Mouse (Mus musculus) bone marrow macrophage, adult 2 months (primary cell): ENCODE results near the gene Raph1.

Experiments
- CTCF ChIP-seq: IDR thresholded peaks from 2 replicates; pipeline ENCODE4 v1.5.1; 2012; ENCODE audit warnings: low read depth, mild to moderate bottlenecking, low read length, moderate library complexity
- POLR2A ChIP-seq: IDR thresholded peaks from 2 replicates; pipeline ENCODE4 v1.6.1; 2012; ENCODE audit warnings: mild to moderate bottlenecking, low read depth, low read length, borderline replicate concordance

DNA sequence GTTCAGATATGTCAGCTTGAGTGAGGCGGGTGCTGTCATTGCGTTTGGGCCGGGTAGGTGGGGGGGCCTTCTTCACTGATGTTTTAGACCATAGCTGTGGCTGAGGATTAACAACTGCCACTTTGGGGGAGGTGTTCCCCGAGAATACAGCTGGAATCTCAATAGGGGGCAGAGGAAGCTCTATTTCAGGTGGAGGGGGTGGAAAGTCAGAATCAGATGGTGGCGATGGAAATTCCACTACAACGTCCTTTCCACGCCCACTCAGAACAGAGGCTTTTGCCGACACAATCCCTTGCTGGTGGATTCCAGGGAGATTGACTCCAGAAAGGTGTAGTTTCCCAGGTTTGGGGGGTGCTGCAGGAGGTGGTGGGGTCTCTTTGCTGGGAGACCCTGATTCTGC is 78.3 kb downstream of the Raph1 start:
- TF ChIP-seq CTCF = no peak
- TF ChIP-seq POLR2A = no peak
